Mouse (Mus musculus) C2C12 (cell line): Measurements from ENCODE around the gene Prdx5. TPM values are rescaled to one million over a fixed set of nuclear protein-coding genes. Genes with fewer than 3 reads are reported as not detected.

Experiments
- H3K27me3 ChIP-seq: one replicate; pipeline ENCODE4 v1.6.1; 2011; ENCODE audit not compliant: control insufficient read depth, insufficient read depth, insufficient read length
- H3K36me3 ChIP-seq: one replicate; pipeline ENCODE4 v1.6.1; 2011; ENCODE audit not compliant: control insufficient read depth, insufficient read depth
- H3K4me3 ChIP-seq: one replicate; pipeline ENCODE4 v1.5.1; 2011; ENCODE audit warnings: mild to moderate bottlenecking, control low read depth; ENCODE audit not compliant: poor library complexity, insufficient read depth, severe bottlenecking
- H3K79me2 ChIP-seq: one replicate; pipeline ENCODE4 v1.6.1; 2011; ENCODE audit not compliant: control insufficient read depth, insufficient read depth
- H3K79me3 ChIP-seq: one replicate; pipeline ENCODE4 v1.6.1; 2011; ENCODE audit warnings: low read depth, control low read depth
- H3ac ChIP-seq: one replicate; pipeline ENCODE3; 2011; ENCODE audit warnings: low read depth; ENCODE audit not compliant: control insufficient read depth, insufficient read length
- CEBPB ChIP-seq: IDR thresholded peaks from one replicate; pipeline ENCODE4 v1.6.1; 2011; ENCODE audit warnings: low read depth, mild to moderate bottlenecking, control low read depth, moderate library complexity
- CTCF ChIP-seq: IDR thresholded peaks from one replicate; pipeline ENCODE4 v1.5.1; 2011; ENCODE audit not compliant: control insufficient read depth, insufficient read depth, insufficient read length
- FOSL1 ChIP-seq: IDR thresholded peaks from one replicate; pipeline ENCODE4 v1.8.0; 2011; ENCODE audit warnings: mild to moderate bottlenecking, low read length; ENCODE audit not compliant: poor library complexity, insufficient read depth, severe bottlenecking
- MAX ChIP-seq: IDR thresholded peaks from one replicate; pipeline ENCODE4 v1.6.1; 2011; ENCODE audit warnings: mild to moderate bottlenecking, control low read depth
- MYOD1 ChIP-seq: IDR thresholded peaks from one replicate; pipeline ENCODE4 v1.6.1; 2011; ENCODE audit warnings: low read depth; ENCODE audit not compliant: control insufficient read depth, insufficient read length
- MYOG ChIP-seq: IDR thresholded peaks from one replicate; pipeline ENCODE4 v1.6.1; 2011; ENCODE audit not compliant: control insufficient read depth, insufficient read length; ENCODE audit errors: extremely low read depth
- USF1 ChIP-seq: IDR thresholded peaks from one replicate; pipeline ENCODE4 v1.6.1; 2011; ENCODE audit warnings: low read depth, mild to moderate bottlenecking, control low read depth, moderate library complexity
- polyA plus RNA-seq: library from polyadenylated mRNA; unstranded; fragments of >200 nt; fragmentation: generic; extraction: Trizol; gene quantifications from one replicate; pipeline ENCODE4 v1.2.1, GENCODE M21; 2012; ENCODE audit warnings: missing spikeins

The Prdx5 gene
- polyA plus RNA-seq, 1 experiment, result 270 TPM

DNA sequence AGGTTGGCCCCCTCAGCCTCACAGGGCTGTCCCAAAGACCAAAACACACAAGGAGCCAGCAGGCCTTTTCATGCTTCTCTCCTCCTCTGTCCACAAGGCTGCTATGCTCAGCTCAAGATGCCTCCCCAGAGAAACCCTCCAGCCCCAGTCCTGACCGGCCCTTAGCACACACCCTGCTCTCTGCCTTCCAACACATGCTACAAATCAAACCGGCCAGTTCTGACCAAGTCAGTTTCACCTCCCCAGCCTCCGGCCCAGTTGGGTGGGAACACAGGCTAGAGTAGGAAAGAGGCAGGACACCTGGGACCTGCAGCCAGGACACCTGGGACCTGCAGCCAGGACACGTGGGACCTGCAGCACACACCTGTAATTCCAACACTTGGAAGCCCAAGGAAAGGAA lies 6.6 kb upstream of the Prdx5 start:
- TF ChIP-seq FOSL1 (no peak), MYOD1 (no peak), MAX (no peak), USF1 (no peak)
- Histone ChIP-seq H3K27me3 (no peaks in the 10 kb centered on the region), H3K4me3 (no peak overlapping the region), H3ac (no peak overlapping the region), H3K79me3 (peaks cover 4% of the 10 kb centered on the region), H3K79me2 (peaks cover 40% of the 10 kb centered on the region), H3K36me3 (peaks cover 21% of the 10 kb centered on the region)

DNA sequence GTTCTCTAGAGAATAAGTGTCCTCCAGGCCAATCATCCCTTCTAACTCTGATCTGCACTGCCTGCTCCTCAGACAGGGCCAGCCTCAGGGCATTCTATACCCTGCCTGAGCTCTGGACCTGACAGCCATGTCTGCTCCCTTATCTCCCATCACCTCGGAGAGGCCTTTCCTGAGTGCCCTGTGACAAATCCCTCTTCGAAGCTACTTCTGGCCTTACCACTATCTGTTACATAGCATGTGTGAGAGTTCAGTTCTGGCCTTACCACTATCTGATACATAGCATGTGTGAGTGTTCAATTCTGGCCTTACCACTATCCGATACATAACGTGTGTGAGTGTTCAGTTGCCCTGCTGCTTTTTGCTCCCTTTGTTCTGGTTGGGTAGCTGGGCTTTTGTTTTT lies 5.4 kb upstream of the Prdx5 start:
- no peak overlapping the region for H3ac ChIP-seq
- H3K4me3 ChIP-seq, result no peak overlapping the region
- peaks cover 4% of the 10 kb centered on the region for H3K79me3 ChIP-seq
- H3K79me2 ChIP-seq, result peaks cover 42% of the 10 kb centered on the region
- H3K27me3 ChIP-seq, result no peaks in the 10 kb centered on the region
- TF ChIP-seq CEBPB (no peak), MYOG (no peak)
- peaks cover 25% of the 10 kb centered on the region for H3K36me3 ChIP-seq

DNA sequence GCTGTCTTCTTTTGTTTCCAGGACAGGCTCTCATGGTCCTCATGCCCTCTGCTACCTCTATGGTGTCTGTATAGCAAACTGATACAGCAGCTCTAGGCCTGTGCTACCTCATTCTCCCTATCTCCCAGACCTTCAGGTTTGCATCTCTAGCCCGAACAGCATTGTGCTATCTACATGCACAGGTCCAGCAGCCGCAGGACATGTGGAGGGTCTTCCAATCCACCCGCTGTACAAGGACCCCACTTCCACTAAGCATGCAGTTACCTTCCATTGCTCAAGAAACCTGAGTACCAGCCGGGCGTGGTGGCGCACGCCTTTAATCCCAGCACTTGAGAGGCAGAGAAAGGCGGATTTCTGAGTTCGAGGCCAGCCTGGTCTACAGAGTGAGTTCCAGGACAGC lies 4.6 kb upstream of the Prdx5 start:
- Histone ChIP-seq H3K79me2 (peaks cover 36% of the 10 kb centered on the region), H3ac (no peak overlapping the region), H3K79me3 (peaks cover 4% of the 10 kb centered on the region), H3K27me3 (no peaks in the 10 kb centered on the region), H3K4me3 (no peak overlapping the region), H3K36me3 (peaks cover 25% of the 10 kb centered on the region)
- TF ChIP-seq FOSL1 (no peak), CTCF (no peak), MYOD1 (no peak), MYOG (no peak), MAX (no peak), CEBPB (no peak)

DNA sequence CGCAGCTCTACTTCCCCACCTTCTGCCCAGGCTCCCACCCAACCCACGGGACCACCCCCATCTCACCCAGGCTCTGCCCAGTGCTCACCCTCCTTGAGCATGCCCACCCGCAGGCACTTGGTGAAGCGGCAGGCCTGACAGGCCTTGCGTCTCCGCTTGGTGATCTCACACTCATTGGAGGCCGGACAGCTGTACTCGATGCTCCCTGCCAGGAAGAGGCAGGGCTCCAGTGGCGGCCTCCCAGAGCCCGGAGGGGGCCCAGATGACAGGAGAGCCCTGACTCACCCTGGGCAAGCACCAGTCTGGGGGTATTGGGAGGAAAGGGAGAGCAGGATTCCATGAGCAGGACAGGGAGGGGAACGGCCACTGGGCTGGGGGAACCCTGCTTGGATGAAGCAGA lies 4.1 kb upstream of the Prdx5 start:
- Histone ChIP-seq H3K79me3 (peaks cover 4% of the 10 kb centered on the region), H3ac (no peak overlapping the region), H3K79me2 (peaks cover 38% of the 10 kb centered on the region), H3K4me3 (no peak overlapping the region), H3K27me3 (no peaks in the 10 kb centered on the region), H3K36me3 (peaks cover 25% of the 10 kb centered on the region)
- TF ChIP-seq USF1 (no peak), MYOG (no peak), MAX (no peak), CEBPB (no peak), CTCF (no peak), FOSL1 (no peak), MYOD1 (no peak)

DNA sequence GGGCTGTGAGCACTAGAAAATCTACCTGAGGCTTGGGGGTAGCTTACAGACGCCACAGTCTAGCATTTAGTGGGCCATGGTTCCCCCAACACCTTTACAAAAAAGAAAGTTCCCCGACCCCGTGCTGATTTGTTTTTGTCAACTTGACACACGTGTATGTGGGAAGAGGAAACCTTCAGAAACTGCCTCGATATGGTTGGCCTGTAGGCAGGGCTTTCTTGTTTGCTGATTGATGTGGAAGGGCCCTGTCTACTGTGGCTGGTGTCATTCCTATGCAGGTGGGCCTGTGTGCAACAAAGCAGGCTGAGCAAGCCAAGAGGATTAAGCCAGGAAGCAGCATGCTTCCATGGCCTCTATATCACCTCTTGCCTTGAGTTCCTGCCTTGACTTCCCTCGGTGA lies 3.1 kb upstream of the Prdx5 start:
- Histone ChIP-seq H3K79me2 (peaks cover 42% of the 10 kb centered on the region), H3K27me3 (no peaks in the 10 kb centered on the region), H3K4me3 (no peak overlapping the region), H3K79me3 (peaks cover 13% of the 10 kb centered on the region), H3K36me3 (peaks cover 25% of the 10 kb centered on the region), H3ac (no peak overlapping the region)
- TF ChIP-seq MYOD1 (no peak), CTCF (no peak), FOSL1 (no peak), MAX (no peak), USF1 (no peak), MYOG (no peak)

DNA sequence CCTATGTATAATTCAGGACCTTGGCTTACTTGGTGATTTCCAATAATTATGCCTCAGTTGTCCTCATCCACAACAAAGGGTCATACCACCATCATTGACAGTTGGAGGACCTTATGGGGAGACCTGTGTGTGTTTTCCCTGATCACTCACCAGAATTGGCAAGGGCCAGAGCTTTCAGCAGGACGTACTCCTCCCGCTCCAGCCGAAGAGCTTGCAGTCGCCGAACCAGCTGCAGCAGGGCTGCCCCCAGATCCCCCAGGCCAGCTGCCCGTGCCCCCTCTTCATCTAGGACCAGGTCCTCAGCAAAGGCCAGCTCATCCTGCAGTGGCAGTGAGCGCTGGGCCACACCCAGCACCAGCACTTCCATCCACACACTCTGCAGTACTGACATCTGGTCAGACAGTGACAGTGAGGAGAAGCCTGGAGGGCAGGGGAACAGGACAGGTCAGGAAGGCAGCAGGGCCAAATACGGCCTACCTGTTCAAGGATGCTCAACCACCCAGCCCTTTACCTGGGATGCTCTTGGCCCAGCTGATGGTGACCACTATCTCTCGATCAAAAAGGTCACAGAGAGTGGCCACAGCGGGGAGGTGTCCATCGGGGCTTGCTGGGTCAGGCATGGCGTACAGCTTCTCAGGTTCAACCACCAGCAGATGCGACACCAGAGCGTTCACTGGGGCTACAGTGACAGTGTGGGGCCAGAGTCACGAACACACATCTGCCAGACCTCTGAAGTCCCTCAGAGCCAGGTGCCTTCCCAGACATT lies 2.5 kb upstream of the Prdx5 start:
- Histone ChIP-seq H3ac (no peak overlapping the region), H3K4me3 (no peak overlapping the region), H3K36me3 (peaks cover 29% of the 10 kb centered on the region), H3K79me3 (peaks cover 20% of the 10 kb centered on the region), H3K27me3 (no peaks in the 10 kb centered on the region), H3K79me2 (peaks cover 49% of the 10 kb centered on the region)
- TF ChIP-seq CEBPB (no peak), MAX (no peak), MYOD1 (no peak), USF1 (no peak), MYOG (no peak), CTCF (no peak), FOSL1 (no peak)
